Mouse (Mus musculus) kidney, adult 2 months (tissue): ENCODE measurements around the gene Wdr13. TPM values are rescaled to one million over a fixed set of nuclear protein-coding genes. Genes with fewer than 3 reads are reported as not detected.
"Not testable (repeated sequence)": the region's sequence is repeated elsewhere in the genome, so short reads cannot be mapped to it uniquely, and the experiment has no call there.

Experiments
- DNase-seq: peaks from one replicate; pipeline ENCODE4 v3.0.0; 2021
- H3K27ac ChIP-seq: fragments of 200-500 bp; 2 replicates; pipeline ENCODE4 v1.5.1; 2012; ENCODE audit warnings: low read depth, low read length, control low read depth, inconsistent platforms; ENCODE audit not compliant: insufficient read depth
- H3K27me3 ChIP-seq: fragments of 200-500 bp; replicated peaks from 2 replicates; pipeline ENCODE4 v1.6.1; 2012; ENCODE audit warnings: mild to moderate bottlenecking, moderate library complexity, low read length, inconsistent platforms; ENCODE audit not compliant: control insufficient read depth, insufficient read depth
- H3K36me3 ChIP-seq: fragments of 200-500 bp; 2 replicates; pipeline ENCODE4 v1.6.1; 2012; ENCODE audit warnings: mild to moderate bottlenecking, moderate library complexity, low read length, inconsistent platforms; ENCODE audit not compliant: control insufficient read depth, insufficient read depth
- H3K4me1 ChIP-seq: fragments of 200-500 bp; 2 replicates; pipeline ENCODE4 v1.6.1; 2011; ENCODE audit warnings: low read length; ENCODE audit not compliant: control insufficient read depth, insufficient read depth
- H3K4me3 ChIP-seq: fragments of 200-500 bp; 2 replicates; pipeline ENCODE4 v1.5.1; 2011; ENCODE audit warnings: mild to moderate bottlenecking, low read depth, low read length, control low read depth; ENCODE audit not compliant: insufficient read depth
- CTCF ChIP-seq: fragments of 200-500 bp; conservative IDR thresholded peaks from 2 replicates; pipeline ENCODE4 v1.5.1; 2011; ENCODE audit warnings: low read depth, mild to moderate bottlenecking, control low read depth, low read length, moderate library complexity, mixed read lengths; ENCODE audit not compliant: insufficient read depth, insufficient read length
- POLR2A ChIP-seq: fragments of 200-500 bp; IDR thresholded peaks from one replicate; pipeline ENCODE4 v1.6.1; 2011; ENCODE audit warnings: low read depth, low read length, control low read depth
- WGBS: fragments of 180-500 bp; shearing (Covaris S2); methylation state at CpG from one replicate; pipeline ENCODE4 v1.1.7; 2018; 5-methylcytosine and 5-hydroxymethylcytosine counted together
- polyA plus RNA-seq: library from polyadenylated mRNA; depleted of rRNA; stranded (reverse); fragments of >200 nt; gene quantifications from 2 replicates; pipeline ENCODE4 v1.2.3, GENCODE M21; 2012

Wdr13 gene
- polyA plus RNA-seq, 1 experiment = 58.4 TPM

DNA sequence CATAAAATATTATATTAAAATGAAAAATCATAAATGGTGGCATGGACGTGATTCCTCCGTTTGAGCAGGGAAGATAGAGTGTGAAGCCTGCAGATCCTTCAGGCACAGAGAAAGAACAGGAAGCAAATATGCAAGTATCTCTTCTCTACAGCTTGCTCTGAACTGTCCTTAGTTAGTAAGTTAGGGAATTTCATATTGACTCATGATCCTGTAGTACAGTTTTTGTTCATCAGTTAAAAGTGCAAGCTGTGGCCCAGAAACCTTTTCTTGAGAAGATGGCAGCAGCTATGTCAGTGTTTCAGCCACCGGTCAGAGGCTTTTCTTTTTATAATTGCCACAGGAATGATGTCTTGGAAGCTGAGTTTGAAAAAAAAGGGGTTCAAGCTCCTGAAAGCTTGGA is 27.7 kb downstream of the Wdr13 start:
- Histone ChIP-seq H3K4me3 (no peak overlapping the region), H3K27ac (no peak overlapping the region), H3K4me1 (no peaks in the 10 kb centered on the region), H3K27me3 (no peaks in the 10 kb centered on the region), H3K36me3 (no peaks in the 10 kb centered on the region)
- 95% methylated on average over 3 of the region's 3 CpGs for WGBS
- DNase-seq = no peak
- TF ChIP-seq POLR2A (no peak), CTCF (no peak)

DNA sequence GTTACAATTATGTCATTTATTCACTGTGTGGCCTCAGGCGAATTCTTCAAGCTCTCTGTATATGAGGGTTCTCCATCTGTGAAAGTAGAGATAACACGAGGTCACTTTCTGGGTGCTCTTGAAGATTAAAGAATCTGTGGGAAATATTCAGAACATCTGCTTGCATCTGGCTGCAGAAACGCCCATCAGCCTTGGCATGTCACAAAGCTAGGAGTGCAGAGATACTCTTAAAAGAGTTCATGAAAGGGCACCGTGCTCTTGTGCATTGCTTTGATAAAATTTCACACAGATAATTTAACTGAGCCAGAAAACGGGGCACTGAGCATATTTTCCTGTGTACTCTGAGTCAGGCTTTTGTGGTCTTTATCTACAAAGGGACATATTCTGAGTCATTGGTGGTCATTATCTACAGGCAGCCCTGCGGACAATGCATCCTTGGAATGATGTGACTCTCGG is 30.5 kb downstream of the Wdr13 start:
- no peak for DNase-seq
- Histone ChIP-seq H3K4me1 (peaks cover 2% of the 10 kb centered on the region; the same call in 1 of the 2 replicates), H3K27me3 (no peaks in the 10 kb centered on the region), H3K36me3 (no peaks in the 10 kb centered on the region), H3K27ac (no peak overlapping the region), H3K4me3 (no peak overlapping the region)
- WGBS = 62% methylated on average over 7 of the region's 7 CpGs
- TF ChIP-seq CTCF (no peak), POLR2A (no peak)

DNA sequence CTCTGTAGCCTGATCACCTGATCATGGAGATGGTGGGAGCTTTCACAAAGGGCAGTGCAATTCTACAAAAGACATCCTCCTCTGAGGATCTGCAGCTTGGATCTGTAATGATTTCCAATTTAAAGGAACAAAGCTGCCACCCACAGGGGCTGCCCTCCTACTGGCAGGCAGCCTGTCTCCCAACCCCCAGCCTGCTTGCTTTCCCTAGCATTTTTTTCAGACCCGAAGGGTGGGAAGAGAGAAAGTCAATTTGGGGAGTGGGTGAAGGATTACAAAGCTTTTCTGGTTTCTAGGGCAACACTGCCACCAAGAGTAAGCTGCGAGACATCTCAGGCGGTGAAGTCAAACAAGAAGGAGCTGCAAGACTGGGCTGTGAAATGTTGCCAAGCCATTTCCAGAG is 31.7 kb downstream of the Wdr13 start:
- H3K27me3 ChIP-seq = no peaks in the 10 kb centered on the region
- no peak for DNase-seq
- no peaks in the 10 kb centered on the region for H3K36me3 ChIP-seq
- peaks cover 3% of the 10 kb centered on the region; the same call in 1 of the 2 replicates for H3K4me1 ChIP-seq
- TF ChIP-seq CTCF = no peak; the same call in 1 of the 2 replicates
- TF ChIP-seq POLR2A = no peak
- 12% methylated on average over 3 of the region's 3 CpGs for WGBS
- H3K27ac ChIP-seq = no peak overlapping the region
- H3K4me3 ChIP-seq = no peak overlapping the region

DNA sequence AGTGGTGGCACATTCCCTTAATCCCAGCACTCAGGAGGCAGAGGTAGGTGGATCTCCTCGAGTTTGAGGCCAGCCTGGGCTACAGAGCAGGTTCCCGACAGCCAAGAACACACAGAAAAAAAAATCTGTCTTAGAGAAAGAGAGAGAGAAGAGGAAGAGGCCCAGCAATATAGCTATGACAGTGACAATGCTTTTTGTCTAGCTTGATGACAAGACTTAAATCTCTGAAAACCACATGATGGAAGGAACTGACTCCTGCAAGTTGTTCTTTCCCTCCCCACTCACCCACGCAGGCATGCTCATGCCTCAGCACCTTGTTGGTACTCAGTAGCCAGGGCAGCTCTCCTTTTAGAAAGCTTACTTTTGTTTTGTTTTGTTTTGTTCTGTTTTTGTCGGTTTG is 33.3 kb downstream of the Wdr13 start:
- H3K27me3 ChIP-seq = no peaks in the 10 kb centered on the region
- DNase-seq = no peak
- H3K4me3 ChIP-seq = no peak overlapping the region
- H3K4me1 ChIP-seq = peaks cover 3% of the 10 kb centered on the region; the same call in 1 of the 2 replicates
- WGBS = 41% methylated on average over 4 of the region's 4 CpGs
- TF ChIP-seq POLR2A (no peak), CTCF (no peak)
- H3K36me3 ChIP-seq = no peaks in the 10 kb centered on the region
- H3K27ac ChIP-seq = no peak overlapping the region

DNA sequence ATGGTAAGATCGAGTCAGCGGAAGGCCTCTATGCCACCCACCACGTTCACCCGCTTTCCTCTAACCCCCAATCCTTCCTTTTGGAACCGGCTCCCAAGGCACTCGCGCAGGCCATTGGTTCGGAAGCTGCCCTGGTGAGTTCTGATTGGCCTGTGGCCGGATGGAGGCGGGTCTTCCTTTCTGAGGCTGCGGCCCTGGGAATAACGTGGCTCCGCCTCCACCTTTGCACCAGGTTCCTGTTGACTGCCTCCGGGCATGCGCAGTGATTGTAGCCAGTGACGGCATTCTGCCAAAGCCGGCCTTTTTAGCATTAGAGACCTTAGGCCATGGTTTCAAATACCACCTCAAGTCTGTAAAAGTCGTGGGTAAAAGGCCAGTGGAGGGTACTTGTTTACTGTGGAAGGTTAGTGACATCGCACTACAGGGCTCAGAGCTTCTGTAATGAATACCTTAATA is 35.9 kb downstream of the Wdr13 start:
- DNase-seq = peak; percentile 99
- Histone ChIP-seq H3K27me3 (no peaks in the 10 kb centered on the region), H3K4me3 (peak overlapping the region; percentile 33; the same call in 1 of the 2 replicates), H3K4me1 (peaks cover 3% of the 10 kb centered on the region; the same call in 1 of the 2 replicates), H3K27ac (peak overlapping the region; percentile 66), H3K36me3 (no peaks in the 10 kb centered on the region)
- under 1% methylated on average over 19 of the region's 19 CpGs for whole genome bisulfite sequencing
- TF ChIP-seq CTCF = no peak
- TF ChIP-seq POLR2A = no peak

DNA sequence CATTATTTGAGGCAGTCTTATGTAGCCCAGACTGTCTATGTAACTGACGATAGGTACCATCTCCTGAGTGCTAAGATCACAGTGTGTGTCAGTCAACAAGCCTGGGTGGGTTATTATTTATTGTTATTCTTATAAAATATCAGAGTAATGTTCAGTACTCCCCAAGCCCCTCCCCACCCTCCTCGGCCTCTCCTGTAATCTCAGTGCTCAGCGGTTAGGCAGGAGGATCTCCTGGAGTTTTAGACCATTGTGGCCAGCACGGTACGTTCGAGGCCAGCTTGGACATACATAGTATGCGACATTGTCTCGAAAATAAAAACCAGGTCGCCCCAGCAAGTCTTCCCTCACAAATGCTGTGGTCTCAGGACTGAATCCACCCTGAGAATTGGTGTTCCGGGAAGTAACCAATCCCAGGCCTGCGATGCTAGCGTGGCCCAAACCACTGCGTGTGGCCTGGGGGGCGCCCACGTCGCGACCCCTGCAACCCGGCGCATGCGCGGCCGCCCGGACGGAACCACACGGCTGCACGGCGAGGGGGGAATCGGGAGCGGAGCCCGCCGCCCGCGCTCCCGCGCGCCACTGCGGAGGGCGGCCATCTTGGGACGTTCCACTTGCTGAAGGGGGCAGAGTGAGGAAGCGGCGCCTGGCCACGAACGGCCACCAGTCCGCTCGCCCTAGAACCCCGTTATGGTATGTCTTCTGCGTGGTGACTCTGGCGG is 36.5 kb downstream of the Wdr13 start:
- H3K27ac ChIP-seq = peak overlapping the region; percentile 66
- H3K27me3 ChIP-seq, H3K4me1 ChIP-seq, H3K36me3 ChIP-seq: not testable (repeated sequence)
- H3K4me3 ChIP-seq = peak overlapping the region; percentile 39
- peak; percentile 86 for DNase-seq
- WGBS = under 1% methylated on average over 17 of the region's 48 CpGs

DNA sequence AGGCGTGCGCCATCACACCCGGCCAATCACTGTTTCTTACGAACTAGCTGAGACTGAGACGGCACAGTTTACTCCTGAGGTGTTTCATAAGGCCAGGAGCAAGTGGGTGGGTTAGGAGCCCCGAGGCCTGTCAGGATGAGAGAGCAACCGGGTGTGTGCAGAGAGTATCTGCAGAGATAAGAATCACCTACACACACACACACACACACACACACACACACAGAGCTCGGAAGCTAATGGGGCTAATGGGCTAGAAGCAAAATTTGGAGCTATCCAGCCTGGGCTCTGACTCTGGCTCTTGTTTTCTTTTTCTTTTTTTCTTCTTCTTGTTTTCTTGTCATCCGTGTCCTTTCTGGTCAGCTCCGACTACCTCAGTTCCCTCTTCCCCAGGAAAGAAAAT is 37.1 kb downstream of the Wdr13 start:
- no peak for DNase-seq
- H3K27ac ChIP-seq = no peak overlapping the region
- WGBS = 74% methylated on average over 9 of the region's 10 CpGs
- H3K4me3 ChIP-seq = no peak overlapping the region
- H3K27me3 ChIP-seq = no peaks in the 10 kb centered on the region
- TF ChIP-seq POLR2A (no peak), CTCF (no peak)
- peaks cover 3% of the 10 kb centered on the region; the same call in 1 of the 2 replicates for H3K4me1 ChIP-seq
- no peaks in the 10 kb centered on the region for H3K36me3 ChIP-seq

DNA sequence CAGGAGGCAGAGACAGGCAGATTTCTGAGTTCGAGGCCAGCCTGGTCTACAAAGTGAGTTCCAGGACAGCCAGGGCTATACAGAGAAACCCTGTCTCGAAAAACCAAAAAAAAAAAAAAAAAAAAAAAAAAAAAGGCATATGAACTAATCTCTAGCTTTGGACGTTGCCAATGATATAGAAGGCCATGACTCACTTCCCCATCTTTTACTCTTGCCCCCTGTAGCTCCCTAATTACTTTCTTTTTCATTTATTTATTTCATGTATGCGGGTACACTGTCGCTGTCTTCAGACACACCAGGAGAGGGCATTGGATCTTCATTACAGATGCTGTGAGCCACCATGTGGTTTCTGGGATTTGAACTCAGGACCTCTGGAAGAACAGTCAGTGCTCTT is 41.7 kb downstream of the Wdr13 start:
- H3K4me1 ChIP-seq, H3K4me3 ChIP-seq, H3K27ac ChIP-seq, H3K27me3 ChIP-seq, H3K36me3 ChIP-seq, DNase-seq: not testable (repeated sequence)
- WGBS = 83% methylated on average over 4 of the region's 5 CpGs
